Mouse (Mus musculus) CH12.LX (cell line): ENCODE measurements at regions not wholly inside any gene's neighbourhood (a gene's known extent, or its start where the extent isn't known, plus 50 kb on each side); places are given as distances from the start of the nearest gene placed in this dataset.

Source experiments
- DNase-seq: peaks from one replicate; pipeline ENCODE4 v3.0.0-alpha.2; 2013; ENCODE audit errors: extremely low read depth
- H3K27ac ChIP-seq: 2 replicates; pipeline ENCODE4 v1.5.1; 2012; ENCODE audit warnings: low read depth, mild to moderate bottlenecking, control low read depth, moderate library complexity; ENCODE audit not compliant: insufficient read depth
- H3K27me3 ChIP-seq: replicated peaks from 2 replicates; pipeline ENCODE3; 2012; ENCODE audit warnings: inconsistent platforms
- H3K36me3 ChIP-seq, 2 experiments: replicated peaks in 1 of 2; 2 replicates each; pipeline versions ENCODE3 to v1.6.1; 2012; ENCODE audit warnings: inconsistent platforms in 1 of 2, low read length in 1 of 2, mild to moderate bottlenecking in 1 of 2, mixed read lengths in 1 of 2, moderate library complexity in 1 of 2; ENCODE audit not compliant: control insufficient read depth in 1 of 2, insufficient read depth in 1 of 2
- H3K4me1 ChIP-seq, 2 experiments: 2 replicates each; pipeline ENCODE4 v1.6.1; 2012; ENCODE audit warnings: inconsistent platforms in 1 of 2, moderate library complexity in 1 of 2; ENCODE audit not compliant: insufficient read depth in 2 of 2, control insufficient read depth in 1 of 2
- H3K4me2 ChIP-seq: 2 replicates; pipeline ENCODE4 v1.6.1; 2012; ENCODE audit warnings: low read depth, mild to moderate bottlenecking, control low read depth; ENCODE audit not compliant: poor library complexity, insufficient read depth, severe bottlenecking
- H3K4me3 ChIP-seq, 3 experiments: fragments of 150-350 bp in 1 of 3; sonication (generic) in 1 of 3; replicated peaks in 1 of 3; 2 replicates each; pipeline versions ENCODE3 to v1.5.1; 2011 to 2012; ENCODE audit warnings: low read depth in 2 of 3, low read length in 2 of 3, mild to moderate bottlenecking in 2 of 3, moderate library complexity in 2 of 3, control low read depth in 1 of 3, improper control_type of control experiment in 1 of 3, inconsistent platforms in 1 of 3, mixed read lengths in 1 of 3; ENCODE audit not compliant: poor library complexity in 1 of 3
- H3K79me2 ChIP-seq: replicated peaks from 2 replicates; pipeline ENCODE4 v1.6.1; 2012; ENCODE audit warnings: mild to moderate bottlenecking, moderate library complexity; ENCODE audit not compliant: control insufficient read depth, poor library complexity, insufficient read depth, severe bottlenecking; ENCODE audit errors: extremely low read depth
- H3K9ac ChIP-seq: 2 replicates; pipeline ENCODE4 v1.6.1; 2012; ENCODE audit warnings: low read depth, mild to moderate bottlenecking, control low read depth, moderate library complexity; ENCODE audit not compliant: insufficient read depth
- H3K9me3 ChIP-seq: replicated peaks from 2 replicates; pipeline ENCODE3; 2012; ENCODE audit warnings: low read length, inconsistent platforms, mixed read lengths
- CHD1 ChIP-seq: IDR thresholded peaks from 2 replicates; pipeline ENCODE4 v1.6.1; 2012; ENCODE audit warnings: low read depth, low read length, improper control_type of control experiment, inconsistent platforms
- CTCF ChIP-seq, 2 experiments: IDR thresholded peaks in 1 of 2; conservative IDR thresholded peaks in 1 of 2; 2 replicates each; pipeline ENCODE4 v1.5.1; 2011 to 2012; ENCODE audit warnings: low read depth in 2 of 2, low read length in 2 of 2, improper control_type of control experiment in 1 of 2, inconsistent platforms in 1 of 2, mild to moderate bottlenecking in 1 of 2, moderate library complexity in 1 of 2
- ELF1 ChIP-seq: IDR thresholded peaks from 2 replicates; pipeline ENCODE4 v1.6.1; 2014; ENCODE audit warnings: low read depth, mild to moderate bottlenecking, inconsistent platforms, low read length, improper control_type of control experiment
- EP300 ChIP-seq: IDR thresholded peaks from 2 replicates; pipeline ENCODE4 v1.6.1; 2011; ENCODE audit warnings: low read length, improper control_type of control experiment
- GABPA ChIP-seq: IDR thresholded peaks from 2 replicates; pipeline ENCODE4 v1.6.1; 2012; ENCODE audit warnings: low read depth, low read length, improper control_type of control experiment, inconsistent platforms; ENCODE audit not compliant: insufficient replicate concordance
- HCFC1 ChIP-seq: IDR thresholded peaks from 2 replicates; pipeline ENCODE4 v1.6.1; 2012; ENCODE audit warnings: low read depth, mild to moderate bottlenecking, inconsistent platforms, low read length, improper control_type of control experiment
- JUN ChIP-seq: IDR thresholded peaks from 2 replicates; pipeline ENCODE4 v1.6.1; 2011; ENCODE audit warnings: low read depth, mild to moderate bottlenecking, low read length, improper control_type of control experiment, moderate library complexity; ENCODE audit not compliant: insufficient read depth
- JUND ChIP-seq: conservative IDR thresholded peaks from 2 replicates; pipeline ENCODE4 v1.6.1; 2011; ENCODE audit warnings: low read depth, low read length, improper control_type of control experiment
- KAT2A ChIP-seq: IDR thresholded peaks from 2 replicates; pipeline ENCODE4 v1.6.1; 2012; ENCODE audit warnings: low read length, improper control_type of control experiment, inconsistent platforms; ENCODE audit not compliant: insufficient replicate concordance
- MAFK ChIP-seq: IDR thresholded peaks from 2 replicates; pipeline ENCODE4 v1.6.1; 2011; ENCODE audit warnings: low read length, improper control_type of control experiment; ENCODE audit not compliant: insufficient replicate concordance
- MAX ChIP-seq: IDR thresholded peaks from 2 replicates; pipeline ENCODE4 v1.6.1; 2011; ENCODE audit warnings: low read length, improper control_type of control experiment
- MEF2A ChIP-seq: IDR thresholded peaks from 2 replicates; pipeline ENCODE4 v1.6.1; 2014; ENCODE audit warnings: low read depth, mild to moderate bottlenecking, inconsistent platforms, low read length, improper control_type of control experiment, borderline replicate concordance
- MXI1 ChIP-seq: IDR thresholded peaks from 2 replicates; pipeline ENCODE4 v1.6.1; 2011; ENCODE audit warnings: mild to moderate bottlenecking, low read depth, low read length, improper control_type of control experiment
- NELFE ChIP-seq: IDR thresholded peaks from 2 replicates; pipeline ENCODE4 v1.6.1; 2011; ENCODE audit warnings: low read depth, low read length, improper control_type of control experiment
- NRF1 ChIP-seq: IDR thresholded peaks from 2 replicates; pipeline ENCODE4 v1.6.1; 2014; ENCODE audit warnings: low read depth, mild to moderate bottlenecking, inconsistent platforms, low read length, improper control_type of control experiment, moderate library complexity
- PAX5 ChIP-seq: IDR thresholded peaks from 2 replicates; pipeline ENCODE4 v1.6.1; 2012; ENCODE audit warnings: low read length, inconsistent platforms, mixed read lengths
- RAD21 ChIP-seq: IDR thresholded peaks from 2 replicates; pipeline ENCODE4 v1.6.1; 2011; ENCODE audit warnings: low read depth, mild to moderate bottlenecking, low read length, improper control_type of control experiment, moderate library complexity
- RCOR1 ChIP-seq: conservative IDR thresholded peaks from 2 replicates; pipeline ENCODE4 v1.6.1; 2012; ENCODE audit warnings: low read depth, mild to moderate bottlenecking, inconsistent platforms, low read length, improper control_type of control experiment
- SIN3A ChIP-seq: IDR thresholded peaks from 2 replicates; pipeline ENCODE4 v1.6.1; 2012; ENCODE audit warnings: low read length, improper control_type of control experiment, inconsistent platforms
- SMC3 ChIP-seq: IDR thresholded peaks from 2 replicates; pipeline ENCODE4 v1.6.1; 2011; ENCODE audit warnings: low read depth, low read length, improper control_type of control experiment
- TBP ChIP-seq: conservative IDR thresholded peaks from 2 replicates; pipeline ENCODE4 v1.6.1; 2011; ENCODE audit warnings: low read depth, low read length, improper control_type of control experiment
- TCF12 ChIP-seq: IDR thresholded peaks from 2 replicates; pipeline ENCODE4 v1.6.1; 2014; ENCODE audit warnings: low read depth, mild to moderate bottlenecking, inconsistent platforms, low read length, improper control_type of control experiment
- UBTF ChIP-seq: IDR thresholded peaks from 2 replicates; pipeline ENCODE4 v1.6.1; 2012; ENCODE audit warnings: low read depth, mild to moderate bottlenecking, inconsistent platforms, low read length, improper control_type of control experiment, moderate library complexity
- USF1 ChIP-seq: IDR thresholded peaks from 2 replicates; pipeline ENCODE4 v1.6.1; 2014; ENCODE audit warnings: low read depth, mild to moderate bottlenecking, inconsistent platforms, low read length, improper control_type of control experiment
- USF2 ChIP-seq: conservative IDR thresholded peaks from 2 replicates; pipeline ENCODE4 v1.6.1; 2011; ENCODE audit warnings: low read depth, low read length, improper control_type of control experiment
- ZC3H11A ChIP-seq: IDR thresholded peaks from 2 replicates; pipeline ENCODE4 v1.6.1; 2012; ENCODE audit warnings: low read depth, mild to moderate bottlenecking, inconsistent platforms, low read length, improper control_type of control experiment
- ZNF384 ChIP-seq: IDR thresholded peaks from 2 replicates; pipeline ENCODE4 v1.6.1; 2012; ENCODE audit warnings: low read depth, low read length, improper control_type of control experiment, inconsistent platforms
- dilution Hi-C: fragments of 300-500 bp; cut with MboI; formaldehyde crosslinking; loops from 2 replicates; pipeline ENCODE4 v1.14.3; 2020; ENCODE audit warnings: low sequenced_read_pairs; ENCODE audit not compliant: extremely low pct_unique_long_range_greater_than_20kb, extremely low pct_ligation_motif_present
- in situ Hi-C: fragments of 300-500 bp; cut with MboI; formaldehyde crosslinking; loops from 3 replicates; pipeline ENCODE4 v1.14.3; 2019; ENCODE audit warnings: low sequenced_read_pairs, low pct_ligation_motif_present, low pct_unique_long_range_greater_than_20kb, mixed read lengths

DNA sequence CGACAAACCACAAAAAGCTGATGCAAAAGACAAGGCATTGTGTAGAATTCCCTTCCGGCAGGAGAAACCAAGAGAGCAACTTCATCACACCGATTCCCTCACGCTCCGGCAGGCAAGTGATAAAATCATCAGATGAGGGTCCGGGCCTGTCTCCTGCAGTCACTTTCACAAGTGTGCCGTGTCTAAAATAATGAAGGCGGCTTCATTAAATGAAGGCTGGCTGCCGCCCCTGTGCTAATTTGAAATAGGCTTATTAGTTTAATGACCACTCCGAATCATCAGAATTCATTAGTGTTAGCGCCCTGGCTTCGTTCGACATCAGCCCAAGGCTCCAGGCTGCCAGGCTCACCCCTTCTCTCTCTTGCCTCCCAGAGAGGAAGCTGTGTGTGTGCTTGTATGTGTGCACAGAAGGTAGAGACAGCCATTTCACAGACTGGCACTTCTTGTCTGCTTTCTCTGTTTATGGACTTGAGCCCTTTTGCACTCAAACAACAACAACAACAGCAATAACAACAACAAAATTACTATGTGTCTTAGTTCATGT is 508.3 kb upstream of the Tbx3 start:
- H3K79me2 ChIP-seq = no peaks in the 10 kb centered on the region
- no peak for TF ChIP-seq PAX5
- TF ChIP-seq USF2 = no peak
- no peak for TF ChIP-seq NRF1
- no peak for TF ChIP-seq CHD1
- no peak for TF ChIP-seq EP300
- TF ChIP-seq GABPA = no peak
- TF ChIP-seq USF1 = no peak
- TF ChIP-seq MEF2A = no peak
- no peak for TF ChIP-seq NELFE
- no peak for TF ChIP-seq ELF1
- no peak for TF ChIP-seq ZNF384
- TF ChIP-seq RAD21 = no peak
- no peak for TF ChIP-seq MXI1
- no peak for TF ChIP-seq SMC3
- TF ChIP-seq RCOR1 = no peak
- no peak for TF ChIP-seq HCFC1
- TF ChIP-seq MAFK = no peak
- TF ChIP-seq SIN3A = no peak
- in situ Hi-C loops = no loop called here
- dilution Hi-C loops = no loop called here
- H3K4me3 ChIP-seq = no peak overlapping the region
- no peak overlapping the region for H3K27ac ChIP-seq
- no peaks in the 10 kb centered on the region for H3K27me3 ChIP-seq
- no peak for DNase-seq
- H3K4me2 ChIP-seq = no peak overlapping the region
- peaks cover 85% of the 10 kb centered on the region for H3K9me3 ChIP-seq
- H3K36me3 ChIP-seq = no peaks in the 10 kb centered on the region
- no peaks in the 10 kb centered on the region for H3K4me1 ChIP-seq
- no peak overlapping the region for H3K9ac ChIP-seq

DNA sequence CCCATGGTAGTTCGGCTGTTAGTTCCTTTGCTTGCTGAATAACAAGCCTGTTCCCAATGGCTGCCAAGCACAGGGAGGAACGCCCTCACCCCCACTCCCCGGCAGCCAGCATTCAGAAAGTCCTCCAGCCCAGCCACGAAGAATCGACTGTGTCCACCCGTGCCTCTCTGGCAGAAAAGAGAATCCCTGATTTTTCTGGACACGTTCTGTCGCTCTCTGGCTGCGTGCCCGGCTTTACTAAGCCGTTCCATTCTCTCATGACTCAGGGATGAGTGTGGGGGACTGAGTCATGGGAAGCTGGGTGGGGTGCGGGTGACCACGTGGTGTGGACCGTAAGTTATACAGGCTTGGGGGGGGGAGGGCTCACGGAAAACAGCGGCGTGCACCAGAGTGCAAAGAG is 502.8 kb upstream of the Tbx3 start:
- H3K9me3 ChIP-seq = peaks cover 90% of the 10 kb centered on the region
- H3K4me3 ChIP-seq = no peak overlapping the region
- no peak overlapping the region for H3K9ac ChIP-seq
- TF ChIP-seq MAX (no peak), RAD21 (no peak), ZC3H11A (no peak), NELFE (no peak), CTCF (conservative IDR thresholded peaks at IDR 0.05 in 1 of 2, IDR thresholded peaks at IDR 0.05 in 1 of 2; ENCODE audit: low read depth in 2 of 2, low read length in 2 of 2) (no peak), TBP (no peak), ELF1 (no peak), SIN3A (no peak), PAX5 (no peak), UBTF (no peak), JUND (no peak), KAT2A (no peak), JUN (no peak), NRF1 (no peak), RCOR1 (no peak), ZNF384 (no peak), MXI1 (no peak), TCF12 (no peak), EP300 (no peak), CHD1 (no peak)
- H3K27ac ChIP-seq = no peak overlapping the region
- H3K4me2 ChIP-seq = no peak overlapping the region
- dilution Hi-C loops = no loop called here
- in situ Hi-C loops = no loop called here
- H3K27me3 ChIP-seq = no peaks in the 10 kb centered on the region
- no peaks in the 10 kb centered on the region for H3K36me3 ChIP-seq
- DNase-seq = no peak
- H3K4me1 ChIP-seq = no peaks in the 10 kb centered on the region
- no peaks in the 10 kb centered on the region for H3K79me2 ChIP-seq
